In the genomic region with DNA sequence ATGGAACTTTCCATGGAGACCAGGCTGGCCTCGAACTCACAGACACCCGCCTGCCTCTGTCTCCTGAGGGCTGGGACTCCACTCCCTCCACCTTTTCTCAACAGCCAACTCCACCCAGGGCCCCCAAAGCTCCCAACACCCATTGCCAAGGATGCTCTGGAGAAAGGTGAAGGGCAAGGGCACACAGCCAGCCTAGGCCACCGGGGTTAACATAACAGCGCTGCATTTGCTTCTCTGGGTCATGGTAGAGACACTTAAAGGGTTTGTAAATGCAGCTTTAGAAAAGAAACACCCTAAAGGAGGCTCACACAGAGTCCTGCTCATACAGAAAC, we compare ENCODE assay signal across 9 mouse cellular contexts.
A peak's percentile ranks its signal among the peaks of the same experiment; 100 is the strongest.
DNase-seq lines count a peak whose midpoint lies in the region; ATAC-seq lines count a peak whose summit lies in the region.
"Had no signal": no experiment of that assay in that cellular context is flagged by ENCODE, and none has a peak within 500 bp of the region (broad histone marks: within the 10 kb centered on the region; RNA-seq: fewer than 3 reads in every experiment).

No protein-coding gene starts in this region.

- H3K36me3 ChIP-seq in kidney, embryonic 14.5 days (ENCODE audit: control insufficient read depth, insufficient read depth, low read length): peaks cover 11% of the 10 kb centered on the region; the same call in 1 of the 2 replicates
- H3K36me3 ChIP-seq in embryonic facial prominence, embryonic 12.5 days: peaks cover 19% of the 10 kb centered on the region
- peaks cover 23% of the 10 kb centered on the region for H3K36me3 ChIP-seq in hindbrain, embryonic 13.5 days
- H3K36me3 ChIP-seq in midbrain, embryonic 16.5 days (ENCODE audit: control insufficient read depth, insufficient read depth, low read length): peaks cover 12% of the 10 kb centered on the region

- 82% methylated on average over 4 of the region's 4 CpGs for WGBS in kidney, embryonic 14.5 days
- WGBS in embryonic facial prominence, embryonic 12.5 days: 67% methylated on average over 4 of the region's 4 CpGs
- WGBS in hindbrain, embryonic 13.5 days: 78% methylated on average over 4 of the region's 4 CpGs
- 78% methylated on average over 4 of the region's 4 CpGs for WGBS in midbrain, embryonic 16.5 days

- ATAC-seq in kidney, embryonic 14.5 days (ENCODE audit: low FRiP score, low TSS enrichment): no peak
- no peak for ATAC-seq in embryonic facial prominence, embryonic 12.5 days (ENCODE audit: insufficient number of reproducible peaks, insufficient read depth, low FRiP score, low TSS enrichment)
- no peak for ATAC-seq in hindbrain, embryonic 13.5 days (ENCODE audit: low FRiP score)
- ATAC-seq in midbrain, embryonic 16.5 days: no peak

- peaks cover 24% of the 10 kb centered on the region for H3K4me1 ChIP-seq in kidney, embryonic 14.5 days (ENCODE audit: control insufficient read depth, insufficient read depth, low read length)
- peaks cover 24% of the 10 kb centered on the region for H3K4me1 ChIP-seq in embryonic facial prominence, embryonic 12.5 days
- H3K4me1 ChIP-seq in hindbrain, embryonic 13.5 days (replicated peaks): peaks cover 26% of the 10 kb centered on the region
- no peaks in the 10 kb centered on the region for H3K4me1 ChIP-seq in midbrain, embryonic 16.5 days (ENCODE audit: control insufficient read depth, insufficient read depth, low read length)

- no peaks in the 10 kb centered on the region for H3K9me3 ChIP-seq in kidney, embryonic 14.5 days (ENCODE audit: control insufficient read depth, low read length)
- H3K9me3 ChIP-seq in embryonic facial prominence, embryonic 12.5 days: no peaks in the 10 kb centered on the region
- 0 out of 2 replicates have a peak, but pooled peaks cover 2% of the 10 kb centered on the region for H3K9me3 ChIP-seq in hindbrain, embryonic 13.5 days
- H3K9me3 ChIP-seq in midbrain, embryonic 16.5 days (replicated peaks; ENCODE audit: control insufficient read depth, low read length, poor library complexity, severe bottlenecking): no peaks in the 10 kb centered on the region

- no peak overlapping the region for H3K4me3 ChIP-seq in kidney, embryonic 14.5 days (ENCODE audit: low read length)
- no peak overlapping the region for H3K4me3 ChIP-seq in embryonic facial prominence, embryonic 12.5 days
- H3K4me3 ChIP-seq in hindbrain, embryonic 13.5 days: no peak overlapping the region
- H3K4me3 ChIP-seq in midbrain, embryonic 16.5 days (ENCODE audit: low read depth, low read length): no peak overlapping the region

- no peaks in the 10 kb centered on the region for H3K27me3 ChIP-seq in kidney, embryonic 14.5 days (ENCODE audit: control insufficient read depth, insufficient read depth, low read length)
- H3K27me3 ChIP-seq in embryonic facial prominence, embryonic 12.5 days: no peaks in the 10 kb centered on the region
- H3K27me3 ChIP-seq in hindbrain, embryonic 13.5 days: no peaks in the 10 kb centered on the region
- no peaks in the 10 kb centered on the region for H3K27me3 ChIP-seq in midbrain, embryonic 16.5 days (ENCODE audit: control insufficient read depth, insufficient read depth, low read depth, low read length)

- H3K27ac ChIP-seq in kidney, embryonic 14.5 days (ENCODE audit: low read depth, low read length): peak overlapping the region; percentile 92
- H3K27ac ChIP-seq in embryonic facial prominence, embryonic 12.5 days: peak overlapping the region; percentile 96
- peak overlapping the region; percentile 78 for H3K27ac ChIP-seq in hindbrain, embryonic 13.5 days
- H3K27ac ChIP-seq in midbrain, embryonic 16.5 days (ENCODE audit: low read length): peak overlapping the region; percentile 60

- H3K9ac ChIP-seq in kidney, embryonic 14.5 days (ENCODE audit: low read depth, low read length): no peak overlapping the region
- H3K9ac ChIP-seq in embryonic facial prominence, embryonic 12.5 days: no peak overlapping the region
- no peak overlapping the region for H3K9ac ChIP-seq in hindbrain, embryonic 13.5 days
- no peak overlapping the region for H3K9ac ChIP-seq in midbrain, embryonic 16.5 days (ENCODE audit: low read depth, low read length)

- H3K4me2 ChIP-seq in kidney, embryonic 14.5 days (replicated peaks; ENCODE audit: low read depth, low read length): peak overlapping the region; percentile 15; the same call in 1 of the 2 replicates
- H3K4me2 ChIP-seq in embryonic facial prominence, embryonic 12.5 days (replicated peaks): peak overlapping the region; percentile 25
- no peak overlapping the region for H3K4me2 ChIP-seq in hindbrain, embryonic 13.5 days
- no peak overlapping the region for H3K4me2 ChIP-seq in midbrain, embryonic 16.5 days (ENCODE audit: low read length)

- DNase-seq in kidney, adult 18-20 months: no peak
- no peak for DNase-seq in adrenal gland, adult 8-10 months
- DNase-seq in ovary, adult 18-20 months (ENCODE audit: low spot score): no peak
- DNase-seq in layer of hippocampus, postnatal 10 days (ENCODE audit: low spot score in 2 of 2): no peak
- DNase-seq: right cerebral cortex, postnatal 4 days had no signal

Comparison
In these comparisons a context has a peak if more than half of its experiments do, and no peak if none do; other contexts are left out.
1. H3K4me2 ChIP-seq: peak in kidney, embryonic 14.5 days (single experiment) and embryonic facial prominence, embryonic 12.5 days (single experiment); none in hindbrain, embryonic 13.5 days (single experiment) and midbrain, embryonic 16.5 days (single experiment).
2. Peak in every context shown above with its lines, with median percentiles within 50 percentile points of each other: H3K27ac ChIP-seq.